Mouse (Mus musculus) heart, embryonic 10.5 days (tissue): ENCODE results near the gene Ighmbp2. TPM values are rescaled to one million over a fixed set of nuclear protein-coding genes. Genes with fewer than 3 reads are reported as not detected.

Experiments used
- DNase-seq: peaks from one replicate; pipeline ENCODE4 v3.0.0-alpha.2; 2017; ENCODE audit warnings: low spot score
- H3K27ac ChIP-seq: fragments of 300-500 bp; sonication (generic); 2 replicates; pipeline ENCODE4 v1.5.1; 2016; ENCODE audit warnings: mild to moderate bottlenecking
- H3K27me3 ChIP-seq: fragments of 300-500 bp; sonication (generic); 2 replicates; pipeline ENCODE4 v1.6.1; 2016; ENCODE audit warnings: mild to moderate bottlenecking; ENCODE audit not compliant: poor library complexity, insufficient read depth, severe bottlenecking
- H3K36me3 ChIP-seq: fragments of 300-500 bp; sonication (generic); 2 replicates; pipeline ENCODE4 v1.6.1; 2016; ENCODE audit warnings: mild to moderate bottlenecking, moderate library complexity
- H3K4me1 ChIP-seq: fragments of 300-500 bp; sonication (generic); 2 replicates; pipeline ENCODE4 v1.6.1; 2016; ENCODE audit warnings: mild to moderate bottlenecking
- H3K4me3 ChIP-seq: fragments of 300-500 bp; sonication (generic); 2 replicates; pipeline ENCODE4 v1.5.1; 2016; ENCODE audit warnings: mild to moderate bottlenecking, moderate library complexity
- H3K9me3 ChIP-seq: fragments of 300-500 bp; sonication (generic); 2 replicates; pipeline ENCODE4 v1.6.1; 2016; ENCODE audit warnings: mild to moderate bottlenecking, moderate library complexity
- WGBS: fragments of 180-500 bp; shearing (Covaris S2); methylation state at CpG from one replicate; pipeline ENCODE4 v1.1.7; 2016; 5-methylcytosine and 5-hydroxymethylcytosine counted together
- polyA plus RNA-seq: library from polyadenylated mRNA; unstranded; fragments of >200 nt; fragmentation: Nextera tagmentation; extraction: Ambion mirVana; gene quantifications from 2 replicates; pipeline ENCODE4 v1.2.1, GENCODE M21; 2016

Gene Ighmbp2
- polyA plus RNA-seq, 1 experiment from 2014 or later = 7.4 TPM

GRCm38 (mm10) chr19:3319341-3319740, 36.5 kb upstream of the Ighmbp2 start:
- H3K27me3 ChIP-seq = peaks cover 14% of the 10 kb centered on the region; the same call in 1 of the 2 replicates
- H3K36me3 ChIP-seq = no peaks in the 10 kb centered on the region
- H3K9me3 ChIP-seq = no peaks in the 10 kb centered on the region
- DNase-seq = no peak
- WGBS = 83% methylated on average over 2 of the region's 2 CpGs
- no peak overlapping the region for H3K4me3 ChIP-seq
- H3K4me1 ChIP-seq = peaks cover 23% of the 10 kb centered on the region
- no peak overlapping the region for H3K27ac ChIP-seq

GRCm38 (mm10) chr19:3307175-3307949, 24.5 kb upstream of the Ighmbp2 start:
- H3K27ac ChIP-seq = no peak overlapping the region
- H3K9me3 ChIP-seq = no peaks in the 10 kb centered on the region
- H3K4me3 ChIP-seq = no peak overlapping the region
- H3K27me3 ChIP-seq = no peaks in the 10 kb centered on the region
- no peak for DNase-seq
- peaks cover 14% of the 10 kb centered on the region; the same call in 1 of the 2 replicates for H3K4me1 ChIP-seq
- WGBS = 45% methylated on average over 16 of the region's 16 CpGs
- no peaks in the 10 kb centered on the region for H3K36me3 ChIP-seq

- Histone ChIP-seq H3K4me1 (peaks cover 14% of the 10 kb centered on the region; the same call in 1 of the 2 replicates), H3K36me3 (no peaks in the 10 kb centered on the region), H3K27me3 (no peaks in the 10 kb centered on the region), H3K27ac (no peak overlapping the region), H3K4me3 (no peak overlapping the region), H3K9me3 (no peaks in the 10 kb centered on the region; the same call in 1 of the 2 replicates)
- 76% methylated on average over 4 of the region's 4 CpGs for WGBS
- DNase-seq = no peak
Observed at GRCm38 (mm10) chr19:3304017-3304416, 21.2 kb upstream of the Ighmbp2 start.

- no peaks in the 10 kb centered on the region; the same call in 1 of the 2 replicates for H3K9me3 ChIP-seq
- 84% methylated on average over 7 of the region's 7 CpGs for WGBS
- H3K27ac ChIP-seq = no peak overlapping the region
- H3K4me1 ChIP-seq = no peaks in the 10 kb centered on the region
- no peaks in the 10 kb centered on the region for H3K36me3 ChIP-seq
- no peak overlapping the region for H3K4me3 ChIP-seq
- no peaks in the 10 kb centered on the region for H3K27me3 ChIP-seq
- no peak for DNase-seq
Observed at GRCm38 (mm10) chr19:3297775-3298174, 15.0 kb upstream of the Ighmbp2 start.

- no peak overlapping the region for H3K27ac ChIP-seq
- no peak overlapping the region for H3K4me3 ChIP-seq
- H3K9me3 ChIP-seq = no peaks in the 10 kb centered on the region; the same call in 1 of the 2 replicates
- H3K36me3 ChIP-seq = no peaks in the 10 kb centered on the region; the same call in 1 of the 2 replicates
- no peaks in the 10 kb centered on the region for H3K4me1 ChIP-seq
- no peaks in the 10 kb centered on the region for H3K27me3 ChIP-seq
- no peak for DNase-seq
Observed at GRCm38 (mm10) chr19:3297034-3297433, 14.2 kb upstream of the Ighmbp2 start.

- H3K27me3 ChIP-seq = no peaks in the 10 kb centered on the region
- no peaks in the 10 kb centered on the region for H3K4me1 ChIP-seq
- H3K27ac ChIP-seq = no peak overlapping the region
- DNase-seq = no peak
- 77% methylated on average over 6 of the region's 6 CpGs for WGBS
- H3K36me3 ChIP-seq = peaks cover 15% of the 10 kb centered on the region
- H3K9me3 ChIP-seq = no peaks in the 10 kb centered on the region; the same call in 1 of the 2 replicates
- H3K4me3 ChIP-seq = no peak overlapping the region
Observed at GRCm38 (mm10) chr19:3295245-3295644, 12.4 kb upstream of the Ighmbp2 start.

GRCm38 (mm10) chr19:3292993-3293392, 10.2 kb upstream of the Ighmbp2 start:
- no peaks in the 10 kb centered on the region for H3K27me3 ChIP-seq
- WGBS = 82% methylated on average over 1 of the region's 1 CpGs
- no peaks in the 10 kb centered on the region for H3K9me3 ChIP-seq
- no peaks in the 10 kb centered on the region for H3K4me1 ChIP-seq
- no peak for DNase-seq
- H3K36me3 ChIP-seq = peaks cover 36% of the 10 kb centered on the region
- no peak overlapping the region for H3K4me3 ChIP-seq
- H3K27ac ChIP-seq = no peak overlapping the region

- peaks cover 46% of the 10 kb centered on the region for H3K36me3 ChIP-seq
- no peak overlapping the region for H3K4me3 ChIP-seq
- H3K27me3 ChIP-seq = no peaks in the 10 kb centered on the region
- no peak overlapping the region for H3K27ac ChIP-seq
- WGBS = 54% methylated on average over 2 of the region's 2 CpGs
- no peak for DNase-seq
- no peaks in the 10 kb centered on the region for H3K9me3 ChIP-seq
- no peaks in the 10 kb centered on the region for H3K4me1 ChIP-seq
Observed at GRCm38 (mm10) chr19:3292028-3292427, 9.2 kb upstream of the Ighmbp2 start.

GRCm38 (mm10) chr19:3289006-3289405, 6.2 kb upstream of the Ighmbp2 start:
- WGBS = 97% methylated on average over 1 of the region's 1 CpGs
- Histone ChIP-seq H3K9me3 (no peaks in the 10 kb centered on the region), H3K27ac (no peak overlapping the region), H3K4me1 (no peaks in the 10 kb centered on the region; the same call in 1 of the 2 replicates), H3K4me3 (no peak overlapping the region), H3K36me3 (peaks cover 68% of the 10 kb centered on the region), H3K27me3 (no peaks in the 10 kb centered on the region)
- no peak for DNase-seq

GRCm38 (mm10) chr19:3281886-3282285, 931 bp downstream of the Ighmbp2 start:
- peak overlapping the region; percentile 88; the same call in 1 of the 2 replicates for H3K27ac ChIP-seq
- peaks cover 57% of the 10 kb centered on the region for H3K36me3 ChIP-seq
- H3K9me3 ChIP-seq = no peaks in the 10 kb centered on the region
- H3K4me1 ChIP-seq = peaks cover 15% of the 10 kb centered on the region
- DNase-seq = no peak
- H3K4me3 ChIP-seq = peak overlapping the region; percentile 78
- no peaks in the 10 kb centered on the region for H3K27me3 ChIP-seq
- 65% methylated on average over 4 of the region's 4 CpGs for WGBS

GRCm38 (mm10) chr19:3275744-3276365, 7.0 kb downstream of the Ighmbp2 start:
- Histone ChIP-seq H3K27me3 (no peaks in the 10 kb centered on the region), H3K4me1 (no peaks in the 10 kb centered on the region), H3K27ac (no peak overlapping the region), H3K4me3 (no peak overlapping the region), H3K36me3 (peaks cover 94% of the 10 kb centered on the region), H3K9me3 (no peaks in the 10 kb centered on the region)
- WGBS = 88% methylated on average over 3 of the region's 3 CpGs
- DNase-seq = peak; percentile 66

GRCm38 (mm10) chr19:3273331-3273730, 9.5 kb downstream of the Ighmbp2 start:
- no peaks in the 10 kb centered on the region for H3K4me1 ChIP-seq
- peaks cover 98% of the 10 kb centered on the region for H3K36me3 ChIP-seq
- H3K9me3 ChIP-seq = no peaks in the 10 kb centered on the region
- H3K27ac ChIP-seq = no peak overlapping the region
- WGBS = 87% methylated on average over 9 of the region's 9 CpGs
- no peaks in the 10 kb centered on the region for H3K27me3 ChIP-seq
- DNase-seq = peak; percentile 65
- H3K4me3 ChIP-seq = no peak overlapping the region

GRCm38 (mm10) chr19:3271366-3271765, 11.5 kb downstream of the Ighmbp2 start:
- H3K4me1 ChIP-seq = no peaks in the 10 kb centered on the region
- H3K36me3 ChIP-seq = peaks cover 98% of the 10 kb centered on the region
- DNase-seq = peak; percentile 56
- H3K27ac ChIP-seq = no peak overlapping the region
- no peaks in the 10 kb centered on the region for H3K27me3 ChIP-seq
- no peaks in the 10 kb centered on the region for H3K9me3 ChIP-seq
- 82% methylated on average over 6 of the region's 6 CpGs for WGBS
- H3K4me3 ChIP-seq = no peak overlapping the region
